Mouse (Mus musculus) kidney, embryonic 14.5 days (tissue): ENCODE data around the gene Pop5. TPM values are rescaled to one million over a fixed set of nuclear protein-coding genes. Genes with fewer than 3 reads are reported as not detected.
A peak's percentile ranks its signal among the peaks of the same experiment; 100 is the strongest.

Experiments
- ATAC-seq: fragments of 200-750 bp; cut with Nextera tagmentation; 2 replicates; pipeline ENCODE4 v1.8.0; 2017; ENCODE audit warnings: moderate number of reproducible peaks, mild to moderate bottlenecking, moderate TSS enrichment, moderate library complexity; ENCODE audit not compliant: low FRiP score, low TSS enrichment
- H3K27ac ChIP-seq: fragments of 300-500 bp; sonication (generic); 2 replicates; pipeline ENCODE4 v1.5.1; 2014; ENCODE audit warnings: low read depth, mild to moderate bottlenecking, low read length, moderate library complexity, mixed read lengths
- H3K27me3 ChIP-seq: fragments of 300-500 bp; sonication (generic); 2 replicates; pipeline ENCODE4 v1.6.1; 2014; ENCODE audit warnings: mild to moderate bottlenecking, low read length; ENCODE audit not compliant: control insufficient read depth, insufficient read depth
- H3K36me3 ChIP-seq: fragments of 300-500 bp; sonication (generic); 2 replicates; pipeline ENCODE4 v1.6.1; 2014; ENCODE audit warnings: low read length, mixed read lengths; ENCODE audit not compliant: control insufficient read depth, insufficient read depth
- H3K4me1 ChIP-seq: fragments of 300-500 bp; sonication (generic); 2 replicates; pipeline ENCODE4 v1.6.1; 2014; ENCODE audit warnings: low read length, mixed read lengths; ENCODE audit not compliant: control insufficient read depth, insufficient read depth
- H3K4me2 ChIP-seq: fragments of 300-500 bp; sonication (generic); replicated peaks from 2 replicates; pipeline ENCODE4 v1.6.1; 2014; ENCODE audit warnings: low read depth, mild to moderate bottlenecking, low read length
- H3K4me3 ChIP-seq: fragments of 300-500 bp; sonication (generic); 2 replicates; pipeline ENCODE4 v1.5.1; 2014; ENCODE audit warnings: mild to moderate bottlenecking, low read length
- H3K9ac ChIP-seq: fragments of 300-500 bp; sonication (generic); 2 replicates; pipeline ENCODE4 v1.6.1; 2014; ENCODE audit warnings: low read depth, mild to moderate bottlenecking, low read length, moderate library complexity
- H3K9me3 ChIP-seq: fragments of 300-500 bp; sonication (generic); 2 replicates; pipeline ENCODE4 v1.6.1; 2016; ENCODE audit warnings: low read length; ENCODE audit not compliant: control insufficient read depth
- WGBS: fragments of 180-500 bp; shearing (Covaris S2); extraction: QIAGEN DNeasy Blood & Tissue Kit; methylation state at CpG from one replicate; pipeline ENCODE4 v1.1.7; 2014; 5-methylcytosine and 5-hydroxymethylcytosine counted together
- polyA plus RNA-seq: library from polyadenylated mRNA; unstranded; fragments of >200 nt; fragmentation: Nextera tagmentation; extraction: Ambion mirVana; gene quantifications from 2 replicates; pipeline ENCODE4 v1.2.1, GENCODE M21; 2014

The Pop5 gene
- polyA plus RNA-seq, 1 experiment from 2014 or later = 116 TPM

DNA sequence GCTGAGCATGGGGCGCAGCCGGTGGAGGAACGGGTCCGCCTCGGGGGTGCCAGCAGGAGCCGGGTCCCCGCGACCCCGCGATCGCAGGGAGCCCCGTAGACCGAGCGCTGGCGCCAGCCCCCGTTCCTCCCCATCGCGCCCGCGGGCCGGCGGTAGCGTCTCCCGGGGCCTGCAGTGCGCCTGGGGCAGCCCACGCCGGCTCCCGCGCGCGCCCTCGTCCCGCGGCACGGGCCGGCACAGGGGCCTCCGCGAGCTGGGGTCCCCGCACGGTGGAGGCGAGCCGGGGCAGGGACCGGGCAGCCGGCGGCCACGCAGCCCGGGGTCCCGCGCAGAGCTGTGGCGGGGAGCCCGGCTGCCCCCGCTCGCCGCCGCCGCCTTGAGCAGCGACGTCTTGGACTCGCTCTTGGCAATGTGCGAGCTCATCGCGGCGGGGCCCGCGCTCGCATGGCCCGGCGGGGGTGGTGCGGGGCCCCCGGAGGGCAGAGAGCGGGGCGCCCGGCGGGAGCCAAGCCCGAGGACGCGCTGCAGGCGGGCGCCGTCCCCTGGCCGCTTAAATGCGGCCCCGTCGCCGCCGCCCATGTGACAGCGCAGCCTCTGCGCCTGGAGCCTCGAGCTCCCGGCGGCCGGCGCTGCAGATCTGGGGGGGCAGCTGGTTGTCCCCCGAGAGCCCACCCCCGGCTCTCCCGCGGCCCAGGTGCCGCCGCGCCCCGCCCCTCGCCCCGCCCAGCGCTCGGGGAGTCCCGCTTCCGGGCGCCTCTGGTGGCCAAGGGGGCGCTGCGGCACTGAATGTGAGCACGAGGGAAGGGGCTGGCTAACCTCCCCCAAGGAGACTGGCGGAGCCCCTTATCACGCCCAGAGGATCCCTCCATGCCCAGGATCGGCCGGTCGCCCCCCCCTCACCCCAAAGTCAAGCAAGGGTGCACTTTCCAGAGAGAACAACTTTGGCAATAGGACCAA is 41.7 kb upstream of the Pop5 start, which contains the start of gene Cabp1:
Gene Cabp1 (minus strand): TSS at position 713 of the 957 bp plus-strand sequence.
- H3K27me3 ChIP-seq = peaks cover 40% of the 10 kb centered on the region
- ATAC-seq = peak; percentile 46
- under 1% methylated on average over 65 of the region's 116 CpGs for WGBS

GRCm38 (mm10) chr5:115194626-115195221 is 40.9 kb upstream of the Pop5 start:
- WGBS = 5% methylated on average over 12 of the region's 12 CpGs
- Histone ChIP-seq H3K36me3 (no peaks in the 10 kb centered on the region), H3K4me2 (peak overlapping the region; percentile 100), H3K4me1 (peaks cover 25% of the 10 kb centered on the region), H3K27ac (no peak overlapping the region), H3K9me3 (no peaks in the 10 kb centered on the region), H3K4me3 (peak overlapping the region; percentile 63), H3K9ac (no peak overlapping the region), H3K27me3 (peaks cover 39% of the 10 kb centered on the region)
- peak; percentile 29; the same call in 1 of the 2 replicates for ATAC-seq

More for the DNA sequence above, 41.7 kb upstream of the Pop5 start, which contains the start of gene Cabp1:
- Histone ChIP-seq H3K27ac (no peak within 1 kb of the TSS), H3K9ac (peak within 1 kb of the TSS; percentile 58), H3K36me3 (no peaks in the 10 kb centered on the region), H3K4me2 (peak within 1 kb of the TSS; percentile 100), H3K9me3 (no peaks in the 10 kb centered on the region), H3K4me3 (peak within 1 kb of the TSS; percentile 63), H3K4me1 (peaks cover 25% of the 10 kb centered on the region)

GRCm38 (mm10) chr5:115203735-115204561 is 31.7 kb upstream of the Pop5 start:
- peak; percentile 60; the same call in 1 of the 2 replicates for ATAC-seq
- 8% methylated on average over 23 of the region's 23 CpGs for WGBS

GRCm38 (mm10) chr5:115204562-115205311 is 30.9 kb upstream of the Pop5 start:
- H3K9ac ChIP-seq = peak overlapping the region; percentile 18
- H3K27me3 ChIP-seq = peaks cover 2% of the 10 kb centered on the region; the same call in 1 of the 2 replicates
- WGBS = 3% methylated on average over 31 of the region's 31 CpGs
- H3K4me2 ChIP-seq = peak overlapping the region; percentile 43
- H3K4me1 ChIP-seq = peaks cover 11% of the 10 kb centered on the region
- no peak overlapping the region for H3K27ac ChIP-seq
- H3K36me3 ChIP-seq = no peaks in the 10 kb centered on the region
- peak; percentile 74; the same call in 1 of the 2 replicates for ATAC-seq
- no peaks in the 10 kb centered on the region for H3K9me3 ChIP-seq
- peak overlapping the region; percentile 23 for H3K4me3 ChIP-seq

More at GRCm38 (mm10) chr5:115203735-115204561, 31.7 kb upstream of the Pop5 start:
- peak overlapping the region; percentile 23 for H3K4me3 ChIP-seq
- H3K4me2 ChIP-seq = peak overlapping the region; percentile 43
- no peaks in the 10 kb centered on the region for H3K9me3 ChIP-seq
- H3K36me3 ChIP-seq = no peaks in the 10 kb centered on the region
- H3K27me3 ChIP-seq = peaks cover 2% of the 10 kb centered on the region; the same call in 1 of the 2 replicates
- no peak overlapping the region for H3K27ac ChIP-seq
- peak overlapping the region; percentile 18 for H3K9ac ChIP-seq
- peaks cover 11% of the 10 kb centered on the region for H3K4me1 ChIP-seq

GRCm38 (mm10) chr5:115207244-115207643 is 28.4 kb upstream of the Pop5 start:
- H3K27me3 ChIP-seq = peaks cover 2% of the 10 kb centered on the region; the same call in 1 of the 2 replicates
- no peak overlapping the region for H3K4me3 ChIP-seq
- no peak overlapping the region for H3K4me2 ChIP-seq
- no peaks in the 10 kb centered on the region for H3K36me3 ChIP-seq
- WGBS = 58% methylated on average over 5 of the region's 5 CpGs
- H3K27ac ChIP-seq = no peak overlapping the region
- H3K9me3 ChIP-seq = no peaks in the 10 kb centered on the region
- ATAC-seq = no peak
- H3K4me1 ChIP-seq = peaks cover 11% of the 10 kb centered on the region
- no peak overlapping the region for H3K9ac ChIP-seq

DNA sequence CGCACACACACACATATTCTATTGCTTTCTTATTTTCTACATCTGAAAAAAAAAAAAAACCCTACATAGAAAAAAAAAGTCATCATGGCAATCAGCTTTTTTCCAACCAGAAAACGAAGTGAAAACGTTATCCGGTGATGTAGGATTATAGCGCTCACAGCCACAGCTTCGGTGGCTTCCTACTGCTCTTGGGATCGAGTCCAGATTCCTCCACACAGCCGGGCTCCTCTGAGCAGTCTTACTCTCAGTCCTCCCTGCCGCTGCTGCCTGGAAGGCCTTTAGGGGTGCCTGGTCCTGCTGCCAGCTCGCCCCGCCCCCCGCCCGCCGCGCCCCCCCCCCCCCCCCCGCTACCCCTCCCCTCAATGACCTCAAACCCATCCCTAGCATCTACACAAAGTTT is 27.7 kb upstream of the Pop5 start:
- WGBS = 20% methylated on average over 9 of the region's 16 CpGs
- H3K4me2 ChIP-seq = no peak overlapping the region
- no peak overlapping the region for H3K9ac ChIP-seq
- peaks cover 11% of the 10 kb centered on the region for H3K4me1 ChIP-seq
- peaks cover 2% of the 10 kb centered on the region; the same call in 1 of the 2 replicates for H3K27me3 ChIP-seq
- no peak overlapping the region for H3K4me3 ChIP-seq
- no peak overlapping the region for H3K27ac ChIP-seq
- H3K36me3 ChIP-seq = no peaks in the 10 kb centered on the region
- no peaks in the 10 kb centered on the region for H3K9me3 ChIP-seq
- no peak for ATAC-seq

DNA sequence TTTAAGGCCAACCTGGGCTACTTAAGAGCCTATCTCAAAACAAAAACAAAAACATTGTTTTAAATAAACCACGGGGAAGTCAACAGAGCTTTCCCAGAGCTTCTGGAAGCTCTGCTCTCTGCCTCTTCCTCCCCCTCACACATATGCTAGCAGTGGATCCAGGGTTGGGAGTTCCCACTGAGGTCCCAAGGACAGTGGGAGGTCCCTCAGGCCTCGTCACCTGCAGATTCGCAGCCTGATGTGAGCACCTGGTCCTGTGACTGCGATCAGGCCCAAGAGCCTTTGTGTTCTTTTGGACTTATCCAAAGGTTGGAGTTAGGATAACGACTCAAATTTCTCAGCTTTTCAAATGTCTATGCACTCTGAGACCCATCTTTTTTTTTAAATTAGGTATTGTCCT is 27.0 kb upstream of the Pop5 start:
- H3K9me3 ChIP-seq = no peaks in the 10 kb centered on the region
- H3K36me3 ChIP-seq = no peaks in the 10 kb centered on the region
- ATAC-seq = no peak
- peaks cover 2% of the 10 kb centered on the region; the same call in 1 of the 2 replicates for H3K27me3 ChIP-seq
- H3K4me3 ChIP-seq = no peak overlapping the region
- no peak overlapping the region for H3K27ac ChIP-seq
- no peak overlapping the region for H3K9ac ChIP-seq
- no peak overlapping the region for H3K4me2 ChIP-seq
- WGBS = 67% methylated on average over 5 of the region's 5 CpGs
- peaks cover 11% of the 10 kb centered on the region for H3K4me1 ChIP-seq

DNA sequence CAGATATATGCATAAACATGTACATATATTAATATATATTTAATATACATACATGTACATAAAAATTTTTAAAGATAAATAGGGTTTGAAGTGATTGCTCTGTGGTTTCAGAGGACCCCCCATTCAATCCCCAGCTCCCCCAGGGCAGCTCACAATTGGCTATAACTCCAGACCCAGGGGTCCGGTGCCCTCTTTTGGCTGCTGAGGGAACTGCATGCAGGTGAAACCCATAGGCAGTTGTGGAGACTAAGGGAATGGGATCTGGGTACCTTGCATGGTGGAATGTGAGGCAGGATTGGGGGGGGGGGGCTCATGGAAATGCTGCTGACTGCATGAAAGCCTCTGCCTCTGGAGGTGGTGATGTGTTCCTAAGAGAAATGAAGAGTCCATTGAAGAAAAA is 25.3 kb upstream of the Pop5 start:
- Histone ChIP-seq H3K4me1 (peaks cover 2% of the 10 kb centered on the region; the same call in 1 of the 2 replicates), H3K9me3 (no peaks in the 10 kb centered on the region), H3K9ac (no peak overlapping the region), H3K4me2 (no peak overlapping the region), H3K27me3 (peaks cover 2% of the 10 kb centered on the region; the same call in 1 of the 2 replicates), H3K4me3 (no peak overlapping the region), H3K36me3 (no peaks in the 10 kb centered on the region), H3K27ac (no peak overlapping the region)
- 16% methylated on average over 1 of the region's 1 CpGs for WGBS
- ATAC-seq = no peak
